In genomic region chr8:49043236-49043635, GRCm38 (mm10) we compare ENCODE assay signal across 13 mouse cellular contexts.
"Had no signal": no experiment of that assay in that cellular context is flagged by ENCODE, and none has a peak within 500 bp of the region (broad histone marks: within the 10 kb centered on the region; RNA-seq: fewer than 3 reads in every experiment).

No protein-coding gene starts in this region.

- H3K4me3 ChIP-seq: megakaryocyte, embryonic 14.5 days; midbrain, embryonic 13.5 days; midbrain, embryonic 15.5 days; neural tube, embryonic 13.5 days; neural tube, embryonic 15.5 days; stomach, embryonic 15.5 days had no signal

- DNase-seq: lung, adult 18-20 months; lung, embryonic 14.5 days; lung, postnatal 10 days; right cerebral cortex, postnatal 14 days; thymus, adult 2 months; thymus, postnatal 14 days; thymus, postnatal 36 days had no signal

- H3K27me3 ChIP-seq: megakaryocyte, embryonic 14.5 days; midbrain, embryonic 13.5 days; midbrain, embryonic 15.5 days; neural tube, embryonic 13.5 days; neural tube, embryonic 15.5 days; stomach, embryonic 15.5 days had no signal

- H3K36me3 ChIP-seq: midbrain, embryonic 13.5 days; midbrain, embryonic 15.5 days; neural tube, embryonic 13.5 days; neural tube, embryonic 15.5 days; stomach, embryonic 15.5 days had no signal
